ENCODE assay signal across 8 mouse cellular contexts in the genomic region with DNA sequence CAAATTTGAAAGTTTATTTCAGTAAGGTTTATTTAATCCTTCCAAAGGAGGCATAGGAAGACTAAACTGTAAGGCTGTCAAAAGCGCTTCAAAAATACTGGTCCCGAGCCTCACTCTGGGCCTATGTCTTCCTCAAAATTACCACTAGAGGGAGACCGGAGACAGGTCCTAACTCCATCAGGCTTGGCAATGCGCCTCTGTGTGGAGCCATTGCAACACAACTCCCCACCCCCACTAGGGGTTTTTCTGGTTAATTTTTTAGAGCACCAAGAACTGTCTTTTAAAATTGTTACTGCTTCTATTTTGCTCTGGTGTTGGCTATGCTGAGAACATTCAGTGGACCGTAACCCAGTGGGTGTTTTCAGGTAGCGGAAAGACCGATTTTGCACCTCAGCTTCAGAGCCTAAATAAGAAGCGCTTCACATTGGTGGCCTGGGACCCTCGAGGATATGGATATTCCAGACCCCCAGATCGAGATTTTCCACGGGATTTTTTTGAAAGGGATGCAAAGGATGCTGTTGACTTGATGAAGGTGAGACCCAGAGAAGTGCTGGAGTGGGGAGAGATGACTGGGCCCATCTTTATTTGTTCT. TPM values are rescaled to one million over a fixed set of nuclear protein-coding genes. Genes with fewer than 3 reads are reported as not detected.
DNase-seq lines count a peak whose midpoint lies in the region; ATAC-seq lines count a peak whose summit lies in the region.

No protein-coding gene starts in this region.

- H3K4me2 ChIP-seq in hindbrain, embryonic 12.5 days (replicated peaks), result no peak overlapping the region

- peak; percentile 83 for DNase-seq in MN1 (ENCODE audit: low spot score)
- DNase-seq in cerebellum, adult 8-10 months, result peak; percentile 76
- peak; percentile 65 to 93 for DNase-seq in frontal cortex, adult 2 months (ENCODE audit: extremely low spot score in 1 of 2, low spot score in 1 of 2)
- peak; percentile 82 to 94 for DNase-seq in layer of hippocampus, postnatal 14 days (ENCODE audit: low spot score in 2 of 2)
- DNase-seq in lung, postnatal 10 days, result peak; percentile 92
- peak; percentile 40 for DNase-seq in retina, adult 2 months (ENCODE audit: low read depth, low spot score)
- DNase-seq in thymus, postnatal 25 days, result peak; percentile 76

- ATAC-seq in hindbrain, embryonic 12.5 days (ENCODE audit: low FRiP score), result peak; percentile 88

- 42% methylated on average over 11 of the region's 11 CpGs for WGBS in hindbrain, embryonic 12.5 days

- H3K9ac ChIP-seq in hindbrain, embryonic 12.5 days, result no peak overlapping the region

- no peak overlapping the region for H3K4me3 ChIP-seq in hindbrain, embryonic 12.5 days

- H3K36me3 ChIP-seq in hindbrain, embryonic 12.5 days, result peaks cover 20% of the 10 kb centered on the region; the same call in 1 of the 2 replicates

- no peak overlapping the region for H3K27ac ChIP-seq in hindbrain, embryonic 12.5 days

- no peaks in the 10 kb centered on the region for H3K27me3 ChIP-seq in hindbrain, embryonic 12.5 days

- H3K4me1 ChIP-seq in hindbrain, embryonic 12.5 days, result no peaks in the 10 kb centered on the region

- no peaks in the 10 kb centered on the region for H3K9me3 ChIP-seq in hindbrain, embryonic 12.5 days (replicated peaks)

RNA-seq across cellular contexts. Expression of a gene that starts 9.1 kb away (rescaled TPM):
- polyA plus RNA-seq in frontal cortex, adult 2 months (2012; rRNA removed), result 47.1 and 56.5 TPM in 2 replicates
- polyA plus RNA-seq in hindbrain, embryonic 12.5 days (2016; fragmentation: Nextera tagmentation; extraction: Ambion mirVana), result 34.4 and 44.0 TPM in 2 replicates
- 10 to 100 TPM; 39.3 to 46.4 TPM for total RNA-seq in layer of hippocampus, postnatal 14 days (2021)

RNA-seq across cellular contexts. Expression of a gene that starts 31.3 kb away (rescaled TPM):
- polyA plus RNA-seq in frontal cortex, adult 2 months (2012; rRNA removed), result 1,752 and 1,773 TPM in 2 replicates
- polyA plus RNA-seq in hindbrain, embryonic 12.5 days (2016; fragmentation: Nextera tagmentation; extraction: Ambion mirVana), result 785 and 845 TPM in 2 replicates
- 1,000 to 10,000 TPM; 2,027 to 2,125 TPM for total RNA-seq in layer of hippocampus, postnatal 14 days (2021)

RNA-seq across cellular contexts. Expression of a gene that starts 43.9 kb away (rescaled TPM):
- polyA plus RNA-seq in frontal cortex, adult 2 months (2012; rRNA removed), result 44.8 and 45.7 TPM in 2 replicates
- 43.0 and 44.2 TPM in 2 replicates for polyA plus RNA-seq in hindbrain, embryonic 12.5 days (2016; fragmentation: Nextera tagmentation; extraction: Ambion mirVana)
- 10 to 100 TPM; 45.3 to 49.5 TPM for total RNA-seq in layer of hippocampus, postnatal 14 days (2021)

RNA-seq across cellular contexts. Expression of a gene that starts 44.4 kb away (rescaled TPM):
- 4.3 and 4.5 TPM in 2 replicates for polyA plus RNA-seq in frontal cortex, adult 2 months (2012; rRNA removed)
- polyA plus RNA-seq in hindbrain, embryonic 12.5 days (2016; fragmentation: Nextera tagmentation; extraction: Ambion mirVana), result 11.3 and 12.9 TPM in 2 replicates
- 1 to 10 TPM; 7.7 to 8.2 TPM for total RNA-seq in layer of hippocampus, postnatal 14 days (2021)

Comparison
In these comparisons a context has a peak if more than half of its experiments do, and no peak if none do; other contexts are left out.
1. DNase-seq: peak in every context shown above with its lines; median percentile 92 in lung, postnatal 10 days; 88 in layer of hippocampus, postnatal 14 days; 83 in MN1; 79 in frontal cortex, adult 2 months; 76 in cerebellum, adult 8-10 months; 76 in thymus, postnatal 25 days; 40 in retina, adult 2 months.